Mouse (Mus musculus) ovary, postnatal 14 days (tissue): ENCODE results near the gene Col20a1.

Experiments
- DNase-seq: peaks from one replicate; pipeline ENCODE4 v3.0.0; 2022; ENCODE audit warnings: low spot score

The Col20a1 gene

DNA sequence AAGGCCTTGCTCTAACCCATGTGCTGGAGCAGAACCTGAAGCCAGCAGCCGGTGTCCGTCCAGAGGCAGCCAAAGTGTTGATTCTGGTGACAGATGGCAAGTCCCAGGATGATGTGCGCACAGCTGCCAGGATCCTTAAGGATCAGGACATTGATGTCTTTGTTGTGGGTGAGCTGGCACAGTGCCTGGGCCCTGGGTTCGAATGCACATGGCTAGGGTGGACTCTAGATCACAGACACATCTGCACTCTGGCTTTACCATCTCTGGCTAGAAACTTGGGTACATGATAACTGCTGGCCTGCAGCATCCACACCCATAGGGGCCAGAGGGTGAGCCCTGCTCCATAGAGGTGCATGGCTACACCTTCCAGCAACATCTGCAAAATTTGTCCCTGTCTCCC, 9.1 kb downstream of the Col20a1 start:
- no peak for DNase-seq

DNA sequence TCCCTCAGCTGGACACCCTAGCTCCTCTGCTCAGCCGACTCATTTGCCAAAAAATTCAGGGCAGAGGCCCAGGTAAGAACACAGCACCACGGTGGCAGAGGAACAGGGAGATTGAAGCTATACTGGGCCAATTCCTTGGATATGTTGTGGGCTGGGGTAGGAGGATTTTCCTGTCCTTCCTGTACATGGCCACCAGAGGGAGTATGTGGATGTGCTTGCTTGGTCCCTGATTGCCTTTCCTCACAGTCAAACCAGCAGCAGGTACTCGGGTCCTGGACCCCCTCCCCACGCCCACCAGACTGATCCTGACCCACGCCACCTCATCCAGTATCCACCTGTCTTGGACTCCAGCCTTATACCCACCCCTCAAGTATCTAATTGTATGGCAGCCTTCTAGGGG, 10.1 kb downstream of the Col20a1 start:
- DNase-seq = peak; percentile 25

DNA sequence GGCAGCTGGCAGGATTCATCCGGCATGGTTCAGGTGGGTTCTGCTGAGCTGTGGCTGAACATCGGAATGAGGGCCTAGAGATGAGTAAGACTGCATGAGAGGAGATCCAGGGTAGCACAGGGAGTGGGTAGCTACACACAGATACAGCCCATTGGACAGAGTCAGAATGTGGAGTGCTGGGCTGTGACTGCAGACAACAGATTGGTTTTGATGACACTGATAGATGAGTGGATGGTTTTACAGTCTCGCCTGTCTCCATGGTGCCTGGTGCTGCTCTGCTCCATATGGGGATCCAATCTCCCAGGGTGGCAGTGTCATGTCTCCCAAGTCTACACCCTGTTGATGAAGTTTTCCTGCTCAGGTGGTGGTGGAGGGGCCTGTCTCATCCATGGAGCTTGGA, 10.6 kb downstream of the Col20a1 start:
- DNase-seq = no peak

DNA sequence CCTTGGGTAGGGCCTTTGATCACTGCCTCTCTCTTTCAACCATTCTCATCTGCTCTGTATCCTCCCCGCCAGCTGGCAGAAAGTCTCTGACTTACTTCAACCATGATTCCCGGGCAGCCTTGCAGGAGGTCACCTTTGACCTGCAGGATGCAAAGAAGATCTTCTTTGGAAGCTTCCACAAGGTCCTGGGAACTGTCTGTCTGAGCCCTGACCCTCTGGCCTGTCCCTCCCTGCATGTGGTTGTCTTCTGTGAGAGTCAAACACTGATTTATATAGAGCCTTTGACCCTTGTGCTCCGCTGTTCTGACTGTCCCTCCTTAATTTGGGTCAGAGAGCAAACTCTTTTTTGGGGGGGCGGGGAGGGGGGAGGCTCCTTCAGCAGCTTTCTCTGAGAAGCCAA, 20.7 kb downstream of the Col20a1 start:
- no peak for DNase-seq

DNA sequence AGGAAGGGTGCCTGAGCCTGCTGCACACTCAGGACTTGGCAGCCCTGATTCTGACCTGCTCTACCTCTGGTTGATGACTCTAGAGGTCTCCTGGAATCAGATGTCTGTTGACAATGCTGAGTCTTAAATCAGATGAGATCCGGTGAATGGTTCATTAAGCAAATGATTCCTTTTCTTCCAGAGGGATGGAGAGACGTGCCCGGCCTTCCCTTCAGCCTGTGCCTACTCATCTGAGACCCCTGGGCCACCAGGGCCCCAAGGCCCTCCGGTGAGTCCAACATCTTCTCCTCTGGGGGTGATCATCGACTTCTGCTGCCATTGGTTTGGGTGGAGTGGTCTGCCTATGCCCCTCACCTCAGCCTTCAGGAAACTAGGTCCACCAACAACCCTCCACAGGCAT, 22.0 kb downstream of the Col20a1 start:
- DNase-seq = no peak

DNA sequence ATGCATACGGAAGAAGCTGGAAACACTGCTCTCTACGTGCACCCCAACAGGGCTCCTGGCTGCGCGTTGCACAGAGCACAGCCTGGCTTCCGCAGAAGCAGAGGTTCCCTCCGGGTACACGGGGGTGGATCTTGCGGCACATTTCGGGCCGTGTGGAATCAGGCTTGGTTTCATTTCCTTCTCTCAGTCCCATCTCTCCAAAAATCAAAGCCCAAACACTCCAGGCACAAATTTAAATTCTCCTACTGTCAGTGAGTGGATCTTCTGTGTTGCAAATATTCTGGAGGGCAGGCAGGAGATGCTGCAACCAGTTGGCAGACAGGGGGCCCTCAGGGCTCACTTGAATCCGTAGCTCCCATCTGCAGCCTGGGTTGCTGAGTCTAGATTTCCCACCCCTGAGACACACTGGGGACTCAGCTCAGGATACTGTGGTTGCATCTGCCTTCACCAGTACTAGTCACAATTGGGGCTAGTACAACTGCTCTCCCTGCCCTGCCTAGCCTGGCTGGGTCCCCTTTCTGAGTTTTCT, 45.1 kb downstream of the Col20a1 start:
- no peak for DNase-seq

DNA sequence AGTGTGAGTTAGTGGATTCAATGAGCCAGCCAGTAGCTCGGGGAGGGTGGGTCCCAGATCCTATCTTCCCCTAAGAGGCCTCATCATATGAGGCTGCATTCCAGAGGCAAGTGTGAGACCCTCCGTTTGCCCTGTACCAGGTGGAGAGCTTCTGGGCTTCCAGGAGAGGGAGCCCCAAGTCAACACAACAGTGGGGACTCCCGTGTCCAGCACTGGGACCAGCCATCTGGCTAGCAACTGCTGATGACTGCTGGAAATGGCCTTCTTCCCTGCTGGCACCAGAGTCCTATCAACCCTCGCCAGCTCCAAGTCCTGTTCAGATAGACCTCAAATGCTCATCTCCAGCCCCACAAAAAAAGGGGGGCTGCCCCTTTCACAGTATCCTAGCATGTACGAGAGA, 46.1 kb downstream of the Col20a1 start:
- DNase-seq = no peak

DNA sequence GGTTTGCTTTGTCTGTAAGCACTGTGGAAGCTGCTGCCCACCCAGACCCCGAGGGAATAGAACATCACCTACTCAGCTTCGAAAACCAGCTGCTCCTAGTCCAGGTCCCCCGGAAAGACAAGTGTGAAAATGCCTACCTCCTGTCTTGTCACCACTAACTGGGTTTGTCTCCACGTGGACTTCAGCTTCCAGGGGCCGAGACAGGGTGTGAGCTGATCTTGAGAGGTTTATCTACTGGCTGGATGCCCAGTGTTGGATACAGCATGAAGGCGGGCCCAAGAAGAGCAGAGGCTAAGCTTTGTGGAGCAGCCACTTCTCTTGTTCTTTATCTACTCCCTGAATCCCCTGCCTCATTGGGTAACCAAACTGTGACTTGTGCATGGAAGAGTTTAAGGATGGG, 47.0 kb downstream of the Col20a1 start:
- no peak for DNase-seq

DNA sequence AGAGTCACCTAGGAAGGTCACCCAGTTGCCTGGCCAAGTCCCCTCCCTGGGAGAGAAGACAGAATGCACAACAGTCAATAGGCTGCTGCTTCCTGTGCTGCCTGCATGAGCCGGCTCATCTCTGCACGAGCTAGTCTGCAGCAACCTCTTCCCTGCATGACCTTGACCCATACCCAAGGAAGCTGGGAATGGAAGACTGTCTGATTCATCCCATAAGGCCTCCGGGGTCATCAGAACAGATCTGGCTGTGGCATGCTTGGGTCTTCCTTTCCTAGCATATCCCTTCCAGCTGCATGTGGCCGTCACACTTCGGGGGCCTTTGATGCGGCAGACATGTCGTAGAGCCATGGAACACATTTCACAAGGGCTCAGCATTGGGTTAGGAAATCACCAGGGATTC, 48.9 kb downstream of the Col20a1 start:
- DNase-seq = no peak

DNA sequence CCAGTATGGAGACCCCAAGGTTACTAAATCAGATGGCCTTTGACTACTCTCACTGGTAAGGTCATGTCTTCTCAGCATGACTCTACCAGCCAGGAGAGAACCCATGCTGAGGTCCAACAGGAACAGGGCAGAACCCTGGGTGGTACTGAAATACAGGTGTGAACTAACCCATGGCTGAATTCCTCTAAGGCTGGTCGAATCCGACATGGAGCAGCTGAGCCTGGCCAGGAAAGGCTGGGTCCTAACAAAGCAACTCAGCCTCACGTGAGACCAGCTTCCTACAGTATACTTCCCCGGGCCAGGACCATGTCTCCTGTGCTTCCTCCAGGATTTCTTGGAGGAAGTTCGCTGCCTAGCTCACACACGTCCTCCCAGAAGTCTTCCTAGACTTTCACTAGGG, 50.2 kb downstream of the Col20a1 start:
- DNase-seq = no peak

DNA sequence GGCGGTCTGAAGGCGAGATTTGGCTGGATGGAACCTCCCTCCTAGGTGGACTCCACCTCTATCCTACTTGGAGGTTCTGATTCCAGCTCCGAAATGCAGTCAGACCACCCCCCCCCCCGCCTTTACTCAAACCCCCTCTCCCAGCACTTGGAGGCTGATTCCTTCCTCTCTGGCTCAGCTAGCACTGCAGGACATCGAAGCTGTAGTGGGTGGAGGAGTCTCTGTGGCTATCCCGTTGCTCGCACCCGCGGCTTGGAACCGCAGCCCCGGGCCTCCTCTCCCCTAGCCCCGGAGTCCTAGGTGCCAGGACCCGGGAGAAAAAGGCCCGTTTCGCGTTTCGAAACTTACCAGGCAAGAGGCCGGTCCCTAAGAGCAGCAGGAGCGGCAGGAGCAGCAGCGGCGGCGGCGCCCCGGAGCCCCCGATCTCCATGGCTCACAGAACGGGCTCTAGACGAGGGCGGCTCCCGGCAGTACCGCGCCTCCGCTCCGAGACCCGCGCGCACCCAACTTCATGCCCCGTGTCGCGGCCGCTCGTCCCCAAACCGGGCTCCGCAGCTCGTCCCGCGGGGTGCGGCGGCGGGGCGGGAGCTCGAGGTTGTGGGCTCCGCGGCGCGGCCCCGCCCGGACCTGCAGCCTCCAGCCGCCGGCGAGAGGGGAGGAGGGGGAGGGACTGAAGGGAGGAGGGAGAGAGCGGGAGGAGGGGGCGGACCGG, 52.5 kb downstream of the Col20a1 start:
- DNase-seq = no peak

DNA sequence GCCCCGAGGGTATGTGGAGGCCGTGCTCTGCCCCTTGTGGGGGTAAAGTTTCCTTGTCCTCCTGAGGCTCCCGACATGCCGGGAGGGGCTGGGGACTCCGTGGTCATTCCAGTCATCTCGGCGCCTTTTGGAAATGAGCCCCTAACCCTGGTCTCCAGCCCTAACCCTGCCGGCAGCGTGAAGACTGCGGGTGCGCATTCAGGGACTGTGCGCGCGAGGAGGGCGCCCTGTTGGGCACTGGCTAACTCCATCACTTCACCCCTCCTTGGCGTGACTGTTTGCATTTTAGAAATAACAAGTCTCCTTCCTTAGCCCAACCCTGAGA, 53.0 kb downstream of the Col20a1 start:
- DNase-seq = no peak

DNA sequence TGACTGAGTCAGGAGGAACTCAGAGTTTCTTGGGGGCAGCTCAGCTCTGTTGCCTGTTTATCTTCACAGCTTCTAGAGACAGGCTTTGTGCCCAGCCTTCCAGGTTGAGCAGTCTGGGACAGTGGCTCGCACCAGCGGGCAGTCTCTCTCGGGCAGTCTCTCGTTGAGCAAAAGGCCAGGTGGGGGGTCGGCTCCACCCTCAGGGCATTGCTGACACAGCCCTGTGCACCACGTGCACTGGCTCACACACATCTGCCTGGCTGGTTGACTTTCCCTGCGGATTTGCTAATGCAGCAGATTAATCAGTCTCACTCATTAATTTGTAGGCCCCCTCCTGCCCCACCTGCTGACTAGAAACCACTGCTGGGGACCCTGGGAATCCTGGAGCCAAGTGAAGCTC, 55.6 kb downstream of the Col20a1 start:
- DNase-seq = no peak

DNA sequence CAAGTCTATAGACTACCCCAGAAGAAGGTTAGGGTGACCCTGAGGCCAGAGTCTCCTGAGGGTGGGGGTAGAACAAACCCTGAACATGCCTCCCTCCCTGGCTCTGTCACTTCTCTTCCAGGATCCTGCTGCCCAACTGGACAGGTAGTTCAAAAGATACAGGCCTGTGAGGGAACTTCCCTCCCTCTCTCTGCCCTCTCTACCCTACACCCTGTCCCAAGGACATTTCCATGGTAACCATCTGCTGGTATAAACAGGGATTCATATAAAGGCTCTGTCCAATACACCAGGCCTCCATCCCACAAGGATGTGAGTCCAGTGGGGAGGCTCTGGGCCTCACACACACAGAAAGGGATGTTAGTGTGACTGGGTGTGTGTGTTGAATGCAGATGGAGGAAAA, 56.0 kb downstream of the Col20a1 start:
- DNase-seq = no peak

DNA sequence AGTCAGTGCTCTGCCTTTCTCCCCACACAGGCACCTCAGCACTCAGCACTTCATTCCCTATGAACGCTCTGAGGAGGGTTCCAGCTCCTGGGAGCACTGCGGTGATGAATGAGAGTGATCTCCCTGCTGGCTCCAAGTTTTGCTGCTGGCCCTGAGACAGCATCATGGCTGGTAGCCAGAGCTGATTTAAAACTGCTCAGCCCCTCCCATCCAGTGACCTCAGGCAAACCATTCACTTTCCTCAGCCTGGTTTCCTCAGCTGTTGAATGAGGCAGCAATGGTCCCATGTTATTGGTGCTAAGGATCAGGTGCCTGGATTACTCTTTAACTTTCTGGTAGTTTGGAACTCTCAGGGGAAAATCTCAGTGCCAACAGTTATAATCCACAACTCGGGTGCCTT, 57.1 kb downstream of the Col20a1 start, which contains the start of gene Chrna4:
Chrna4 (minus strand) TSS at position 110 of the 400 bp plus-strand sequence.
- DNase-seq = no peak

DNA sequence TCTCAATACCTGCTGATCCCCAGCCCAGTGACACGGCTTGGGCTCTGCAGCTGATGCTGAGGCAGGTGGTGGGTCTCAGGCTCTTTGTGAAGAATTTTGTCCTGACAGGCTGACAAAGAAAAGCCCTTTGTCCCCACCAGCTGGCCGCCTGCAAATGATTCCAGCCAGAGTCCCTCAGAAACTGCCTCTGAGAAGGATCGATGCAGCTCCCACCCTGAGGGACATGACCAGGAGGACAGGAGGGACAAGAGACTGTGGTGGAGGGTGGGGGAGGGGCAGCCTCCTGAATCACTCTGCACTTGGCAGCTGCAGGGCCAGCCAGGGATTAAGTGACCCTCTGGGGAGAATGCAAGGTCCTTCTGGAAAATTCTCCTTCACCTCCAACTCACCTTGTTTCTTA, 57.7 kb downstream of the Col20a1 start:
- DNase-seq = no peak

DNA sequence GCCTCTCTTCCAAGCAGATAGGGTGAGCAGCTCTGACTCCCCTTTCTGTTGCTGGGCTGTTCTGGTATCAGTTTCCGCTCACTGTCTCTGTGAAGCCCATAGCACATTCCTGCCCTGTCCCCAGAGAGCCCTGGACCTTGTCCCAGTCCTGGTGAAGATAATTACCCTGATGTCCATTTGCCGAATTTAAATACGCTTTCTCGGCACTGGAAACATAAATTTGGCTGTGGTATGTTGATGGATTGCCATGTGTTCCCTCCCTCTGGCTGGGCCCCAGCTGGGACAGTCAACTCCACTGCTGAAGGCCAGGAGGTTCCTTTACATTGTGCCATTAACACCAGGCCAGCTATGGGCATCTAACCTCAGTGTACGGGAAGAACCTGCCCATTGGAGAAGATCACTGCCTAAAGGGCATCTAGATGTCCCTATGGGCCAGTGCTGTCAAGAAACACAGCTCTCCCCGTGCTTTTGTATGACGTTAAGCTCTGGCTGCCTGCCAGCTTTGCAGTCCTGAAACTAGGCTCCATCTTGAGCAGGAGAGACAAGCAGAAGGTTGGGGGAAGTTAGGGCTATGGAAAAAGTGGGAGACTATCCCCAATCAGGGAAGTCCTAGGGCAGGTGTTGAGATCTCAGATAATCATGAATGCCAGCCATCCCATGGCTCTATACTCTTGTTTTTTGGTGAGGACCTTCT, 62.1 kb downstream of the Col20a1 start:
- DNase-seq = no peak

DNA sequence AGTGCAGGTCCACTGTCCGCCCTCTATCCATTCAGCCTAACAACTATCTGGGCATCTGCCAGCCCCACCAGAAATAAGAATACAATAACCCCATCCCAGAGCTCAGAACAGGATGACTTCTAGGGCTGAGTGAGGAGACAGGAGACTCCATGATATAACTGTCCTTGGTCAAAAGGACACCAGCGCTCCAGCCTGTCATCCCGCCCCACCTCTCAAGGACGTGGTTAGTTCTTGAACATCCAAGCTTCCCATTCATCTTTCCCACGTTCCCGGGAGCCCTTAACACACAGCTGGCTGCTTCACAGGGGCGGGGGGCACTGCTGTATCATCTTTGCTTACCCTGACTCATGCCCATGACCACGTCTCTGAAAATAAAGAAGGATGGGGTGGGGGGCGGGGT, 62.7 kb downstream of the Col20a1 start:
- no peak for DNase-seq

DNA sequence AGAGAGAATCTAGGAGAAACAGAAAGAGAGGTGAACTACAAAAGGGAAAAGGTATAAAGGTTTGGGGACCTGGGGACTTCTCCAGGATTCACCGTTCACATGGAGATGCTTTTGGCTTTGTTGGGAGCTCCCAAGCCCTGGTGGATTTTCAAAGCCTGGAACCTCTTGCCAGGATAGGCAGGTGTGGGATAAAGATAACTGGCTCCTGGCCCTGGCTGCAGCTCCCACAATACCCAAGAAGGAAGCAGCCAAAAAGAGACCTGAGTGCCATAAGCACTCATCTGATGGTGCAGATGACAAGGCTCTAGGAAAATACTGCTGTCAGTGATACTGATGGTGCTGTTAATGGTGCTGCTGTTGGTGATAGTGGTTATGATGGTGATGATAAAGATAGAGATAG, 65.8 kb downstream of the Col20a1 start:
- DNase-seq = no peak

DNA sequence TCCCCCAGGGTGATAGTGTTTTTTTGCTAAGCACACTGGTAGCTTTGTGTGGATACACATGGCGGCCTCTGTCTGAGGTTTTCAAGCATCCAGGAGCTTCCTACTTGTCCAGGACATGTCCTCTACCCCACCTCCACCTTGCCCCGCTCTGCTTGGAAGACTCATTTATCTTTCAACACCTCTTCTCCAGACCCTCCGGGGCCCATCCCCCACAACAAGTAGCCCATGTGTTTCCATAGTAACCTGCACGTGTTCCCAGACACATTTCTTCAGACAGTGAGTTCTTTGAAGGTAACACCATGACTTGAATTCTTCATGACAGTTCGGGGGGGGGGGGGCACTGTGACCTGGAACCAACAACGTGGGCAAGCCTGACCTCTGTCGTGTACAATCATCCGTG, 71.0 kb downstream of the Col20a1 start:
- DNase-seq = no peak

DNA sequence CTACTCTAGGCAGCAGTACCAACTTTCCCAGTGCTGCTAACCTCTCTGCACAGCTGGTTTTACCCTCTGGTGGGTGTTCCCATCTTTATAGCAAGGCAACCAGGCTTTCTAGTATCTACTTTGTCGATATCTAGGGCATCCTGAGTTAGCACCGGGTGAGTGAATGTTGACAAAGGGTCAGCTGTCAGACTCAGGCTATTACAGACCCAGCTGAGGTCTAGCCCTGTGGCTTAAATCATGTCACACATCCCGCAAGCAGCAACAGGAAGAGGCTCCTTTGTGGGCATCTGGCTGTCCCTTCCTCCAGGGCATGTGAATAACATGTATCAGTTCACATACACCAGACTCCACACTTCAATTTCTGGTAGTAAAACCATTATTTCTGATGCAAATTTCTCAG, 71.9 kb downstream of the Col20a1 start:
- no peak for DNase-seq

DNA sequence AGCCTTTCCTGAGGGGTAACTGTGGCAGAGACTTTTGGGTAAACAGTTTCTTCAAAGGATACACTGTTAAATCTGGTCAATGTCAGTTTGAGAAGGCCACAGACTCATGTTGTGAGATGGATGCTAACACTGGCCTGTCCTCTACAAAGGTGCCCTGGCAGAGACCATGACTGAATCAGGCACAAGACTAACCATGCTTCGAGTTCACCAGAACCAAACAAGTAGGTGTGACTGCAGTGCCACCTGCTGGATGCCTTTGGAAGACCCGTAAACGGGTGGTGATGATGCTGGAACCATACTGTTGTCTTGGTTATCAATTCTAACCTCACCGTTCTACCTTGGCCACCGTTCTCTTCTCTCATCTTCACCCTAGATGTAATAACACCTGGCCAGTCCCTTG, 73.8 kb downstream of the Col20a1 start:
- peak; percentile 77 for DNase-seq

DNA sequence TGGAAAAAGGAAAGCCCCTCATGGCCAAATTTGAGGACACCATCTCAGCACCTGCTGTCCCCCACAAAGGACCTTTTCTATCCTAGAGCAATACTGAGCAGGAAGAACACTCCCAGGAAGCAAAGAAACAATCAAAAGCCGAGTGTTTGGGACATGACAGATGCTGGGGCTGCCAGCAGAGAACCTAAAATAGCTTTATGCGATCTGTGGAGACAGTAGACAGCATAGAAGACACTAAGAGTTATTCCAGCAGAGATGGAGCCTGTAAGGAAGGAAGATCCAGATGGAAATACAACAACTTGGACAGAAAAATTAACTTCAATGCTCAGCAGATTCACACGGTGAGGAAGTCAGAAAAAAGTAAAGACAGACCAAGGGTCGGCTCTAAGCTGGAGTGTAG, 79.5 kb downstream of the Col20a1 start:
- no peak for DNase-seq
